Mouse (Mus musculus): ENCODE data around the gene 3110009E18Rik. TPM values are rescaled to one million over a fixed set of nuclear protein-coding genes. Genes with fewer than 3 reads are reported as not detected.

3110009E18Rik gene
- total RNA-seq (2021), result 1 to 10 TPM; 7.1 to 7.8 TPM
- long read RNA-seq, experiment 1, result 0 reads
- long read RNA-seq, experiment 2, partial matches to known transcripts, result 1 of 3 reads
- long read RNA-seq, experiment 2, other reads (novel, unspliced or antisense), result 0 of 3 reads

- Histone ChIP-seq H3K27ac (peak within 1 kb of the TSS; percentile 97), H3K4me3 (peak within 1 kb of the TSS; percentile 74)
- TF ChIP-seq CTCF (conservative IDR thresholded peaks at IDR 0.05), result peak; percentile 45
- DNase-seq (ENCODE audit: low spot score in 2 of 2), result peak; percentile 98 to 99
These were observed at the start of gene 3110009E18Rik, which contains the start of gene Dbi for GRCm38 (mm10) chr1:120120969-120121811. Gene 3110009E18Rik, plus strand, starts transcription at chr1:120121187. Gene Dbi, minus strand, starts transcription at chr1:120121078.

GRCm38 (mm10) chr1:120072900-120073299 lies 48.1 kb upstream of the 3110009E18Rik start:
- no peak for TF ChIP-seq CTCF (conservative IDR thresholded peaks at IDR 0.05)
- Histone ChIP-seq H3K4me3 (peak overlapping the region; percentile 49), H3K27ac (no peak overlapping the region)
- no peak for DNase-seq (ENCODE audit: low spot score in 2 of 2)

DNA sequence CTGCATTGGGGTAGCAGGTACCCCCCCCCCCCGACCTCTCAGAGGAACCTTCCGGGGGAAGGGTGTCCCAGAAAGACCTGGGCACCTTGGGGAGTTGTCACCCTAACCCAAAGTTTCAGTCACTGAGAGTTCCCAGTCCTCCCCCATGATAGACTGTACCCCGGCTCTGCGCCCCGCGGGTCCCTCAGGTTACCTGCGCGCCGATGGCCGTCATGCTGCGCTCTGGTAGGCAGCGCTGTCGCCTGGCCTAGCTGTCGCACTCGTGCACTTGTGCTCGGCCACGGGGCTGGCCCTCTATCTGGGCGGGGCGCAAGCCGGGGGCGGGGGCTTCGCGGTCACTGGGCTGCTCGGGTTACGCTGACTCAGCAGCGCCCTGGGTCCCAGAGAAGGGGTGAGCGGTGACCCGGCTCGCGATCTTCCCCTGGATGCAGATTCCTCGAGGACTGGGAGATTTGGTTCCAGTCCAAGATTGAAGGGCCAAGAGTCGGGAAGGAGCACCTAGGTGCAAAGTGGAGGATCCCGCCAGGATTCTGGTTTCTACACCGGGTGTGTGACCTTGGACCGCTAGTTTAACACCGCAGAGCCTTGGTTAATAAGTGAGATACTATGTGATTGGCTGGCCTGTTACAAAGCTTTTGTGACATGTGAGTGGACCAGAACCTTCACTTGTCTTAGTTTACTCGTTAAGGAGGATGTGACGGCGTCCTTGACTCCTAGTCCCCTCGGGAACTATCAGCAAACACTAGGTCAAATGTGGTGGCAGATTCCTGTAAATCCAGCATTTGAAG lies 47.3 kb upstream of the 3110009E18Rik start, which contains the start of gene Tmem37:
Gene Tmem37 (minus strand): TSS at position 556 of the 788 bp plus-strand sequence.
- peak in 1 of 2 experiments; percentile 20 for DNase-seq (ENCODE audit: low spot score in 2 of 2)
- Histone ChIP-seq H3K27ac (peak within 1 kb of the TSS; percentile 19; the same call in 1 of the 2 replicates), H3K4me3 (peak within 1 kb of the TSS; percentile 49)
- no peak for TF ChIP-seq CTCF (conservative IDR thresholded peaks at IDR 0.05)

DNA sequence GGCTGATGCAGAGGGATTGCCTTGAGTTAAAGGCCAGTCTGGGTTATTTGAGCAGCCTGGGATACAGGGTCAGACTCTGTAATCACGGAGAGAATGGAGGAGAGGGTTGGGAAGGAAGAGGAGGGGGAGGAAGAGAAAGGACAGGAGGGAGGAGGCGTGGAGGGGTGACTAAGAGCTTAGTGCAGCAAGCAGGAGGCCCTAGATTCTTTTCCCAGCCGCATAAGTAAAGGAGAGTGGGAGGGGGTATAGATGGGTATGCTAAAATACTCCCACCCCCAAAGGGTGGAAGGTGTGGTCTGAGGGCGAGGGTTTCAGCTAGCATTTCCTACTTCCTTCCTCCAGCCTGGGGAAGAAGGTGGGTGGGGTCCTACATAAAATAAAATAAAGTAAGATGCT lies 46.7 kb upstream of the 3110009E18Rik start:
- no peak for DNase-seq (ENCODE audit: low spot score in 2 of 2)
- Histone ChIP-seq H3K4me3 (no peak overlapping the region), H3K27ac (no peak overlapping the region)
- no peak for TF ChIP-seq CTCF (conservative IDR thresholded peaks at IDR 0.05)

GRCm38 (mm10) chr1:120074931-120075330 lies 46.1 kb upstream of the 3110009E18Rik start:
- no peak overlapping the region for H3K27ac ChIP-seq
- H3K4me3 ChIP-seq, result no peak overlapping the region
- TF ChIP-seq CTCF (conservative IDR thresholded peaks at IDR 0.05), result no peak
- DNase-seq (ENCODE audit: low spot score in 2 of 2), result no peak

- no peak overlapping the region for H3K4me3 ChIP-seq
- H3K27ac ChIP-seq, result no peak overlapping the region
- DNase-seq (ENCODE audit: low spot score in 2 of 2), result no peak
- TF ChIP-seq CTCF (conservative IDR thresholded peaks at IDR 0.05), result no peak
These were observed 45.5 kb upstream of the 3110009E18Rik start for GRCm38 (mm10) chr1:120075507-120075906.

GRCm38 (mm10) chr1:120077746-120078410 lies 43.1 kb upstream of the 3110009E18Rik start:
- no peak for DNase-seq (ENCODE audit: low spot score in 2 of 2)
- no peak for TF ChIP-seq CTCF (conservative IDR thresholded peaks at IDR 0.05)
- H3K27ac ChIP-seq, result no peak overlapping the region
- H3K4me3 ChIP-seq, result no peak overlapping the region

DNA sequence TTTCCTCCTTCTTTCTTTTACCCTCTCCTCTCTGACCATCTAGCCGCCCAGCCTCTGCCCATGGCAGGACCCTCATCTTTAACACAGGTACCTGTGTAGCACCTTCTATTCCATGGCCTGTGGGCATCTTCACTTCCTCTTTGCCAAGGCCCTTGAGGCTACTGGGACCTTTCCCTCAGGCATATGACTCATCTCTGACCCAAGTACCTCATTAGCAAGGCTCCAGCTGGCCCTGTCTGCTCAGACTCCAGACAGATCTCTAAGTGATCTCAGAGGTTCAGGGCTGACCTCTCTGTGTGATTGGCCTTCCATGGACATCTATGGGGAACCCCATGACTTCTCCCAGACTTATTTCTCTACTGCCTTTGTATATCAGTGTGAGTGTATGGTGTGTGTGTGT lies 40.4 kb upstream of the 3110009E18Rik start:
- H3K27ac ChIP-seq, result no peak overlapping the region
- TF ChIP-seq CTCF (conservative IDR thresholded peaks at IDR 0.05), result no peak
- no peak overlapping the region for H3K4me3 ChIP-seq
- no peak for DNase-seq (ENCODE audit: low spot score in 2 of 2)

DNA sequence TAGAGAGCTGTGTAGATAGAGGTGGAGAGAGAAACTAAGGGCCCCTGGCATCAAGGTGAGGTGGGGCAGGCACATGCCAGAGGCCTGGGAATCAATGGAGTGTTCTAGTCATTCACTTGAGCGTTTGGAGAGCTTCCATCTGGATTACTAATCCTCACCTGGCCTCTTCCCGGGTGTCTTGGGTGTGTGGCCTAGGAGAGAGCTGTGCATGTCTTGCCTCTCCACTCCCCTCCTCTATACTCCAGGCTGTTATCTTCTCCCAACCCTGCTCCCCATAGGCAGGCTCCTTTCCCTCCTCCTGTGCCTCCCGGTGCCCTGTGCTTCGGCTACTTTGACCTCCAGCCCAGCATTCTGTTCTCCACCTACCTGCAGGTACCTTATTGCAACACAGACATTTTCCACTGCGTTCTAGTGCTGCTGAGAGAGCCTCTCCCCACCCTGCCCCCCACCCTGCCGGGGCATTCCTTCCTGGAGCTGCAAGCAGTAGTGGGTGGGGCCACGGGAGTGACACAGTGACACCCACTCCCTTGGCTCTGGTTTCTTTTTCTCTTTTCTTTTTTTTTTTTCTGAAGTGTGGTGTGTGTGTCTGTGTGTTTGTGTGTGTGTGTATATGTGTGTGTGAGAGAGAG lies 37.9 kb upstream of the 3110009E18Rik start:
- no peak for TF ChIP-seq CTCF (conservative IDR thresholded peaks at IDR 0.05)
- Histone ChIP-seq H3K4me3 (no peak overlapping the region), H3K27ac (no peak overlapping the region)
- DNase-seq (ENCODE audit: low spot score in 2 of 2), result no peak

- Histone ChIP-seq H3K27ac (no peak overlapping the region), H3K4me3 (no peak overlapping the region)
- TF ChIP-seq CTCF (conservative IDR thresholded peaks at IDR 0.05), result no peak
- no peak for DNase-seq (ENCODE audit: low spot score in 2 of 2)
These were observed 37.0 kb upstream of the 3110009E18Rik start for GRCm38 (mm10) chr1:120083921-120084517.

DNA sequence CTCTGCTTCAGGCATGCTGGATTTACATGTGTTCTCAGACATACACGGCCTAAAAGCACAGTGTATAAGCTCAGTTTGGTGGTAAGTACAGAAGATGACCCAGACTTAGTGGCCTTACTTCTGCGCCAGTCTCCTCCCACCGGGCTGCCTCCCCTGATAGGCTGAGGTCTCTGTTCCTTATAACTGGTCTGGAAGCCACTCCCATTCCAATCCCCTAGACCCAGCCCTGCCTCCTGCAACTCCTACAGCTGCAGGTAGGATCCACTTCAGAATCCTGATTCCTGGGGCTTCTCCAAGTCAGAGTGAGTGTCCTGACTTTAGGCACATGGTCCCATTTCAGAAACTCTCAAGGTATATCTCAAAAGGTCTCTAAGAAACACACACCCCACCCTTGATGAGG lies 35.3 kb upstream of the 3110009E18Rik start:
- no peak for DNase-seq (ENCODE audit: low spot score in 2 of 2)
- Histone ChIP-seq H3K27ac (no peak overlapping the region), H3K4me3 (no peak overlapping the region)
- no peak for TF ChIP-seq CTCF (conservative IDR thresholded peaks at IDR 0.05)

DNA sequence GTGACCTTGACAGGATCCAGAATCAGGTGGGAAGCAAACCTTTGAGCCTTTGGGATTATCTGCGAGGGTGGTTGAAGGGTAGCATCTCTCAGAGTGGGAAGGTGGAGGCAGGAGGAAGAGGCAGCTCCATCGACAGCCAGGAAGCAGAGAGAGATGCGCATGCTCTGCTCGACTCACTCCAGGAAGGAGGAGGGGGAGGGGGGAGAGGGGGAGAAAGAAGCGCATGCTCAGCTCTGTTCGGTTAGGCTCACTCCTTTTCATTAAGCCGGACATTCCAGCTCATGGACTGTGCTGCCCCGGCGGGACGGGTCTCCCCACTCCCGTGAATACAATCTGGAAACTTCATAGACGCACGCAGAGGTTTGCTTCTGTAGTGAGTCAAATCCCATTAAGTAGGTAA lies 34.3 kb upstream of the 3110009E18Rik start:
- H3K27ac ChIP-seq, result no peak overlapping the region
- DNase-seq (ENCODE audit: low spot score in 2 of 2), result no peak
- no peak for TF ChIP-seq CTCF (conservative IDR thresholded peaks at IDR 0.05)
- no peak overlapping the region for H3K4me3 ChIP-seq
